Mouse (Mus musculus): Measurements from ENCODE around the gene Pxn. TPM values are rescaled to one million over a fixed set of nuclear protein-coding genes. Genes with fewer than 3 reads are reported as not detected.

Gene Pxn
- polyA plus RNA-seq, 1 experiment: 35.1 TPM

DNA sequence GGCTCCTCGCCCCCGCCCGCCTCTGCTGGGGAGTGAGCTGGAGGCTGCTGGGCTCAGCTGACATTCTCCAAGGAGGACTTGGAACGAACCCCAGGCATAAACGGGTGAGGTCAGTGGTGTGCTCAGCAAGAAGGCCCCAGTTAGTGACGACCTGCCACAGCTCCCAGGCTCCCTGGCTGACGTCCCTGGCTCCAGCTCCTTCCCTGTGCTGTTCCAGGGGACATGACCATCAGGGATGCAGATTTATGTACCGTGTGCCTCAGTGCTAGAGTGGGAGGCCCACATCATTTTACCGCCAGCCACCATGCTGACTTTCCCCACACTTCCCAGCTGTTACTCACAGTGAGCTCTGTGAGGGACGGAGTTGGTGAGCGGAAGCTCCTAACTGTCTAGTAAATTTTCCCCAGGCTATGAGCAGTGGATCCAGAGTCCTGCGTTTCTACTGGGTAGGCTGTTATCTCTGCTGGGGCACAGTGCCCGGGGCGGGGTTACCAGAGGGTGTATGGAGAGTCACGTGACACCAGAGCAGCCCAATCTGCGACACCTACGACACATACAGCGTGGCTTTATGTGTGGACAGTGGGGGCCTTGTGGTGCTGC is 25.3 kb downstream of the Pxn start:
- Histone ChIP-seq H3K4me3 (ENCODE audit: low read depth, low read length) (peak overlapping the region; percentile 6), H3K36me3 (ENCODE audit: control insufficient read depth, insufficient read depth, low read length, poor library complexity, severe bottlenecking) (no peaks in the 10 kb centered on the region), H3K9ac (ENCODE audit: low read depth, poor library complexity, severe bottlenecking) (0 out of 2 replicates have a peak overlapping the region, but pooled peaks have one; percentile 12), H3K9me3 (replicated peaks; ENCODE audit: control insufficient read depth, insufficient read depth, low read length, poor library complexity, severe bottlenecking) (no peaks in the 10 kb centered on the region), H3K27ac (ENCODE audit: insufficient read depth, low read length) (peak overlapping the region; percentile 2; the same call in 1 of the 2 replicates), H3K27me3 (ENCODE audit: control insufficient read depth, insufficient read depth, low read length, poor library complexity, severe bottlenecking) (no peaks in the 10 kb centered on the region), H3K4me1 (ENCODE audit: control insufficient read depth, insufficient read depth, low read length) (peaks cover 16% of the 10 kb centered on the region)
- TF ChIP-seq POLR2A (IDR thresholded peaks at IDR 0.05; ENCODE audit: insufficient read depth, low read length) (no peak), CTCF (IDR thresholded peaks at IDR 0.05; ENCODE audit: low read depth, low read length) (no peak), EP300 (IDR thresholded peaks at IDR 0.05; ENCODE audit: insufficient read depth, low read depth, low read length) (no peak)

DNA sequence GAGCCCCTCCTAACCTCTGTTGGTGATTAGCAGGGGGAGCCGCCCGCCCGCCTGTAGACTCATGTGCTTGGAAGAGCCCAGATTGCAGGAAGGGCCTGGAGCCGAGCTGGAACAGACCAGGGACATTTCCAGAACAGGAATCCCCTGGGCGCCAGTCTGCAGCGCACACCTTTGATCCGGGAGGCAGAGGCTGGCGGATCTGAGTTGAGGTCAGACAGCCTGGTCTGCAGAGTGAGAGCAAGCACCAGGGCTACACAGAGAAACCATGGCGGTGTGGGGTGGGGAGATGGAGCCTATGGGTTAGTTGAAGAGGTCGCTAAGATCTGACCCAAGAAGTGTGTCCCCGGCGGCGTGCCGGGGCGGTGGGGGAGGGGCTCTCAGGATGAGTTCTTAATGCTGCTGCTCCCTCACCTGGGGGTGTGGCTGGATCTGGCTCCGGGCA is 27.8 kb downstream of the Pxn start:
- H3K27ac ChIP-seq (ENCODE audit: insufficient read depth, low read length): 0 out of 2 replicates have a peak overlapping the region, but pooled peaks have one; percentile 3
- peak overlapping the region; percentile 32 for H3K4me3 ChIP-seq (ENCODE audit: low read depth, low read length)
- no peaks in the 10 kb centered on the region for H3K9me3 ChIP-seq (replicated peaks; ENCODE audit: control insufficient read depth, insufficient read depth, low read length, poor library complexity, severe bottlenecking)
- peaks cover 16% of the 10 kb centered on the region for H3K4me1 ChIP-seq (ENCODE audit: control insufficient read depth, insufficient read depth, low read length)
- no peaks in the 10 kb centered on the region for H3K27me3 ChIP-seq (ENCODE audit: control insufficient read depth, insufficient read depth, low read length, poor library complexity, severe bottlenecking)
- no peaks in the 10 kb centered on the region for H3K36me3 ChIP-seq (ENCODE audit: control insufficient read depth, insufficient read depth, low read length, poor library complexity, severe bottlenecking)
- H3K9ac ChIP-seq (ENCODE audit: low read depth, poor library complexity, severe bottlenecking): peak overlapping the region; percentile 2; the same call in 1 of the 2 replicates
- no peak for TF ChIP-seq EP300 (IDR thresholded peaks at IDR 0.05; ENCODE audit: insufficient read depth, low read depth, low read length)
- TF ChIP-seq POLR2A (IDR thresholded peaks at IDR 0.05; ENCODE audit: insufficient read depth, low read length): no peak
- no peak for TF ChIP-seq CTCF (IDR thresholded peaks at IDR 0.05; ENCODE audit: low read depth, low read length)

DNA sequence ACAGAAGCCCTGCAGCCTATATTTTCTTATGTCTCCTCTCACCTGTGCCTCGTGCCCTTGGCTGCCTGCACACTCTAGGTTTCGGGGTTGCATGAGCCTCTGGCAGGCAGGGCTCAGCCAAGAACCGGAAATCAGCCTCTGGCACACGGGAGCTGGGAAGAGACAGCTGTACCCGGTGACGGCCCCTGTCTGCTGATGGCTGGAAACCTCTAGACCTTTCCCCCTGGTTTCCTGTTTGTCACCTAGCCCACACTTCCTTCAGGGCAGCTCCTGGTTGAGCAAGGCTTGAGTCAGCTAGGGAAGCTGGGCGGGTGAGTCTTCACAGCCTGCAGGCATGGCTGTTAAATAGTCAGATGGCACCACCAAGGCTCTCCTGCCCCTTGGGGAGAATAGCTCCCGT is 28.4 kb downstream of the Pxn start:
- no peak overlapping the region for H3K4me3 ChIP-seq (ENCODE audit: low read depth, low read length)
- H3K27me3 ChIP-seq (ENCODE audit: control insufficient read depth, insufficient read depth, low read length, poor library complexity, severe bottlenecking): no peaks in the 10 kb centered on the region
- no peaks in the 10 kb centered on the region for H3K9me3 ChIP-seq (replicated peaks; ENCODE audit: control insufficient read depth, insufficient read depth, low read length, poor library complexity, severe bottlenecking)
- TF ChIP-seq POLR2A (IDR thresholded peaks at IDR 0.05; ENCODE audit: insufficient read depth, low read length): no peak
- no peak for TF ChIP-seq CTCF (IDR thresholded peaks at IDR 0.05; ENCODE audit: low read depth, low read length)
- no peak for TF ChIP-seq EP300 (IDR thresholded peaks at IDR 0.05; ENCODE audit: insufficient read depth, low read depth, low read length)
- H3K4me1 ChIP-seq (ENCODE audit: control insufficient read depth, insufficient read depth, low read length): peaks cover 18% of the 10 kb centered on the region
- H3K36me3 ChIP-seq (ENCODE audit: control insufficient read depth, insufficient read depth, low read length, poor library complexity, severe bottlenecking): no peaks in the 10 kb centered on the region
- no peak overlapping the region for H3K27ac ChIP-seq (ENCODE audit: insufficient read depth, low read length)
- no peak overlapping the region; the same call in 1 of the 2 replicates for H3K9ac ChIP-seq (ENCODE audit: low read depth, poor library complexity, severe bottlenecking)

DNA sequence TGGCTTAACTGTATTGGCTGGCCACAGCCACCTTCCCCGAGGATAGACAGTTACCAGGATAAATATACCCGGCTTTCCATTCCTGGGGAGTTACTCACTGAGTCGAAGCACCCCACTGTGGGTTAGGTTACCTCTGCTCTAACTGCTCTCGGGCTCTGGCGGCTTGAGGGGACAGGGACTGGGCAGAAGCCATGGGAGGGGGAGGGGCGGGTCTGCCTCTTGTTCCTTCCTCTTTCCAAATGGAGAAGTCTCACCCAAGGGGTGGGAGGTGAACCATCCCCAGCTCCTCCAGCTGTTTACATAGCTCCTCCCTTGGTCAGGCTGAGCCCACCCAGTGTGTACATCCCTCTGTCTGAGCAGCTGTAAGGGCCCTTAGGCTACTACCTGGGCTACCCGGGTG is 29.2 kb downstream of the Pxn start:
- Histone ChIP-seq H3K4me1 (ENCODE audit: control insufficient read depth, insufficient read depth, low read length) (peaks cover 14% of the 10 kb centered on the region), H3K27me3 (ENCODE audit: control insufficient read depth, insufficient read depth, low read length, poor library complexity, severe bottlenecking) (no peaks in the 10 kb centered on the region), H3K36me3 (ENCODE audit: control insufficient read depth, insufficient read depth, low read length, poor library complexity, severe bottlenecking) (no peaks in the 10 kb centered on the region), H3K4me3 (ENCODE audit: low read depth, low read length) (no peak overlapping the region), H3K9ac (ENCODE audit: low read depth, poor library complexity, severe bottlenecking) (no peak overlapping the region), H3K27ac (ENCODE audit: insufficient read depth, low read length) (no peak overlapping the region), H3K9me3 (replicated peaks; ENCODE audit: control insufficient read depth, insufficient read depth, low read length, poor library complexity, severe bottlenecking) (no peaks in the 10 kb centered on the region)
- TF ChIP-seq CTCF (IDR thresholded peaks at IDR 0.05; ENCODE audit: low read depth, low read length): no peak
- TF ChIP-seq POLR2A (IDR thresholded peaks at IDR 0.05; ENCODE audit: insufficient read depth, low read length): no peak
- no peak for TF ChIP-seq EP300 (IDR thresholded peaks at IDR 0.05; ENCODE audit: insufficient read depth, low read depth, low read length)

DNA sequence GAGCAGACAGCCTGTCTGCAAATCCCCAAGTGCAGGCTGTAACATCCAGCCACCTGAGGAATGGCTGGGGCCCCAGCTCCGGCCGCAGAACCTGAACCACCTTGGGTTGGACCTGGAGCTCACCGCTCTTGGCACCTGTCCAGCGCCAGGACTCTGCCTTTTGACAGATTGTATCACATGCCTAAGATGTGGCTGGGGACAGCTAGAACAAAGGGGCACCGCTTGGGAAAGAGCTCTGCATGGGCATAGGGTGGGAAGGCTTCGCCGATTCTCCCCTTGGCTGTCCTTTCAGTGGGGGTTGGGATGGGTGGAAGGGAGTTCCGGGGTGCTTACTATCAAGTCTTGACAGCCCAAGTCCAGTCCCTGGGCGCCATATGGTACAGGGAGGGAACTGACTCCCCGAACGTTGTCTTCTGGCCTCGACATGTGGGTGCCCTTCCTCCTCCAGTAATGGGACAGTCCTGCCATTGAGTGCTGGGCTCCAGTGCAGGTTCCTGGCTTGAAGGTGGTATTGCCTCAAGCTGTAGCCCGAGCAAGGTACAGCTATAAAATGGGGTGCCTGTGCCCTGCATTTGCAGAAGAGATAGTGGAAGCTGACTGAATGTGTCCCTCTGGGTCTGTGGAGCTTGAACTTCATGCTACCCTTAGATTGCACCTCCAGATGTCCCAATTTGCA is 31.7 kb downstream of the Pxn start:
- TF ChIP-seq EP300 (IDR thresholded peaks at IDR 0.05; ENCODE audit: insufficient read depth, low read depth, low read length): no peak
- no peak for TF ChIP-seq CTCF (IDR thresholded peaks at IDR 0.05; ENCODE audit: low read depth, low read length)
- TF ChIP-seq POLR2A (IDR thresholded peaks at IDR 0.05; ENCODE audit: insufficient read depth, low read length): no peak
- H3K9me3 ChIP-seq (replicated peaks; ENCODE audit: control insufficient read depth, insufficient read depth, low read length, poor library complexity, severe bottlenecking): no peaks in the 10 kb centered on the region
- no peaks in the 10 kb centered on the region for H3K27me3 ChIP-seq (ENCODE audit: control insufficient read depth, insufficient read depth, low read length, poor library complexity, severe bottlenecking)
- H3K36me3 ChIP-seq (ENCODE audit: control insufficient read depth, insufficient read depth, low read length, poor library complexity, severe bottlenecking): no peaks in the 10 kb centered on the region
- no peak overlapping the region for H3K9ac ChIP-seq (ENCODE audit: low read depth, poor library complexity, severe bottlenecking)
- peaks cover 13% of the 10 kb centered on the region for H3K4me1 ChIP-seq (ENCODE audit: control insufficient read depth, insufficient read depth, low read length)
- no peak overlapping the region for H3K27ac ChIP-seq (ENCODE audit: insufficient read depth, low read length)
- H3K4me3 ChIP-seq (ENCODE audit: low read depth, low read length): no peak overlapping the region

DNA sequence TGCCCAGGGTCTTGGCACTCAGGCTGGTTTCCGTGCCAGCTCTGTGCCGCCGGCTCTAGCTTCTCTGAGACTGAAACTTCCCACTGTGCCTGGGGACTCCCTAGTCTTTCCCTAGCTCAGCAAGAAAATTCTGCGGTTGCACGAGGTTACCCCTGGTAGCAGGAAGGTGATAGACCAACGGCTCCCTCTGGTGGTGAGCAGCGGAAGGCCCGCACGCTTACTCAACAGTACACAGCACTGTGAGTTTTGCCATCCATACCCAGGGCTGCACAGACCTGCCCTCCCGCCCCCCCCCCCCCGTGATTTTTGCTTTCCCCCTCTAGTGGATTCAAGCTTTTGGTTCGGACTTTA is 32.2 kb downstream of the Pxn start:
- Histone ChIP-seq H3K9ac (ENCODE audit: low read depth, poor library complexity, severe bottlenecking) (no peak overlapping the region), H3K27me3 (ENCODE audit: control insufficient read depth, insufficient read depth, low read length, poor library complexity, severe bottlenecking) (no peaks in the 10 kb centered on the region), H3K27ac (ENCODE audit: insufficient read depth, low read length) (no peak overlapping the region), H3K4me3 (ENCODE audit: low read depth, low read length) (no peak overlapping the region), H3K4me1 (ENCODE audit: control insufficient read depth, insufficient read depth, low read length) (peaks cover 11% of the 10 kb centered on the region), H3K9me3 (replicated peaks; ENCODE audit: control insufficient read depth, insufficient read depth, low read length, poor library complexity, severe bottlenecking) (no peaks in the 10 kb centered on the region), H3K36me3 (ENCODE audit: control insufficient read depth, insufficient read depth, low read length, poor library complexity, severe bottlenecking) (no peaks in the 10 kb centered on the region)
- TF ChIP-seq POLR2A (IDR thresholded peaks at IDR 0.05; ENCODE audit: insufficient read depth, low read length) (no peak), EP300 (IDR thresholded peaks at IDR 0.05; ENCODE audit: insufficient read depth, low read depth, low read length) (no peak), CTCF (IDR thresholded peaks at IDR 0.05; ENCODE audit: low read depth, low read length) (peak; percentile 93)
